9 mouse cellular contexts compared by ENCODE assay signal in genomic region chr7:142462190-142462589, GRCm38 (mm10). TPM values are rescaled to one million over a fixed set of nuclear protein-coding genes. Genes with fewer than 3 reads are reported as not detected.
DNase-seq lines count a peak whose midpoint lies in the region.
"Had no signal": no experiment of that assay in that cellular context is flagged by ENCODE, and none has a peak within 500 bp of the region (broad histone marks: within the 10 kb centered on the region; RNA-seq: fewer than 3 reads in every experiment).

No protein-coding gene starts in this region.

- DNase-seq in ovary, postnatal 36 days (ENCODE audit: low spot score), result peak; percentile 8
- DNase-seq in ovary, postnatal 14 days (ENCODE audit: low spot score), result no peak
- peak; percentile 77 to 88 for DNase-seq in gastrocnemius, adult 8-10 months (ENCODE audit: low spot score in 2 of 2)
- peak; percentile 55 for DNase-seq in heart, postnatal 4 days
- DNase-seq in thymus, postnatal 36 days, result peak; percentile 30 to 47
- DNase-seq in kidney, adult 11 months, result no peak
- DNase-seq in spleen, postnatal 4 days (ENCODE audit: low spot score in 2 of 2), result no peak

RNA-seq across cellular contexts. Expression of gene Lsp1, which starts 1.6 kb away (rescaled TPM):
- total RNA-seq in gastrocnemius, adult 8-10 months (2022), result 10 to 100 TPM; 22.8 to 39.1 (median 34.1) TPM
- total RNA-seq in heart, postnatal 4 days (2021), result 100 to 1,000 TPM in 1 of 2 experiments, 10 to 100 TPM in 1; 93.3 to 108 TPM

RNA-seq across cellular contexts. Expression of gene Tnni2, which starts 20.6 kb away (rescaled TPM):
- total RNA-seq in gastrocnemius, adult 8-10 months (2022), result over 10,000 TPM; 16,943 to 22,105 (median 19,624) TPM
- 10 to 100 TPM in 1 of 2 experiments, 1 to 10 TPM in 1; 6.6 to 16.4 TPM for total RNA-seq in heart, postnatal 4 days (2021)
- total RNA-seq: layer of hippocampus, postnatal 10 days had no signal

RNA-seq across cellular contexts. Expression of gene Syt8, which starts 27.5 kb away (rescaled TPM):
- not detected for total RNA-seq in gastrocnemius, adult 8-10 months (2022)
- total RNA-seq in heart, postnatal 4 days (2021), result not detected
- total RNA-seq: layer of hippocampus, postnatal 10 days; megakaryocyte-erythroid progenitor cell, adult 5-6 weeks had no signal

RNA-seq across cellular contexts. Expression of gene Tnnt3, which starts 36.4 kb away (rescaled TPM):
- total RNA-seq in gastrocnemius, adult 8-10 months (2022), result over 10,000 TPM; 31,851 to 38,724 (median 35,835) TPM
- 10 to 100 TPM in 1 of 2 experiments, under 1 TPM in 1; 0.98 to 10.9 TPM for total RNA-seq in heart, postnatal 4 days (2021)
- total RNA-seq: megakaryocyte-erythroid progenitor cell, adult 5-6 weeks had no signal

Comparison
In these comparisons a context has a peak if more than half of its experiments do, and no peak if none do; other contexts are left out.
1. DNase-seq: peak in ovary, postnatal 36 days (single experiment), gastrocnemius, adult 8-10 months (2 of 2), heart, postnatal 4 days (single experiment) and thymus, postnatal 36 days (2 of 2); none in ovary, postnatal 14 days (single experiment), kidney, adult 11 months (single experiment) and spleen, postnatal 4 days (0 of 2).
2. RNA of gene Tnni2, which starts 20.6 kb away (total RNA-seq): 16,943 to 22,105 TPM in gastrocnemius, adult 8-10 months; 6.6 to 16.4 TPM in heart, postnatal 4 days; every median in the first group is over 100 times any median in the second.